Mouse (Mus musculus) liver, embryonic 14.5 days (tissue): ENCODE data around the gene Tmprss6. TPM values are rescaled to one million over a fixed set of nuclear protein-coding genes. Genes with fewer than 3 reads are reported as not detected.

Source experiments
- ATAC-seq: fragments of 200-750 bp; cut with Nextera tagmentation; 2 replicates; pipeline ENCODE4 v1.8.0; 2017; ENCODE audit warnings: moderate number of reproducible peaks, mild to moderate bottlenecking, moderate library complexity; ENCODE audit not compliant: insufficient read depth
- DNase-seq, 3 experiments: peaks; one replicate each; pipeline ENCODE4 v3.0.0-alpha.2; 2012 to 2013; ENCODE audit warnings: low read depth in 3 of 3, low spot score in 3 of 3
- H3K27ac ChIP-seq: fragments of 300-500 bp; sonication (generic); 2 replicates; pipeline ENCODE4 v1.5.1; 2014; ENCODE audit warnings: moderate library complexity, mild to moderate bottlenecking, control low read depth, inconsistent platforms
- H3K27me3 ChIP-seq: fragments of 300-500 bp; sonication (generic); 2 replicates; pipeline ENCODE4 v1.6.1; 2014; ENCODE audit warnings: mild to moderate bottlenecking, low read length, moderate library complexity; ENCODE audit not compliant: control insufficient read depth, insufficient read depth
- H3K36me3 ChIP-seq: fragments of 300-500 bp; sonication (generic); replicated peaks from 2 replicates; pipeline ENCODE4 v1.6.1; 2014; ENCODE audit warnings: low read depth; ENCODE audit not compliant: control insufficient read depth, insufficient read depth
- H3K4me1 ChIP-seq, 2 experiments: fragments of 200-500 bp in 1 of 2; fragments of 300-500 bp in 1 of 2; sonication (generic) in 1 of 2; replicated peaks; 2 replicates each; pipeline ENCODE4 v1.6.1; 2012 to 2014; ENCODE audit warnings: antibody characterized with exemption in 1 of 2, inconsistent platforms in 1 of 2, low read length in 1 of 2; ENCODE audit not compliant: control insufficient read depth in 2 of 2, insufficient read depth in 2 of 2
- H3K4me2 ChIP-seq: fragments of 300-500 bp; sonication (generic); 2 replicates; pipeline ENCODE4 v1.6.1; 2014; ENCODE audit warnings: low read depth, mild to moderate bottlenecking, control low read depth, moderate library complexity
- H3K4me3 ChIP-seq, 2 experiments: fragments of 200-500 bp in 1 of 2; fragments of 300-500 bp in 1 of 2; sonication (generic) in 1 of 2; 2 replicates each; pipeline ENCODE4 v1.5.1; 2012 to 2014; ENCODE audit warnings: low read depth in 2 of 2, low read length in 2 of 2, mild to moderate bottlenecking in 2 of 2, control low read depth in 1 of 2, inconsistent platforms in 1 of 2, moderate library complexity in 1 of 2; ENCODE audit not compliant: insufficient read depth in 1 of 2
- H3K9ac ChIP-seq: fragments of 300-500 bp; sonication (generic); replicated peaks from 2 replicates; pipeline ENCODE4 v1.6.1; 2014; ENCODE audit warnings: mild to moderate bottlenecking, control low read depth, moderate library complexity
- H3K9me3 ChIP-seq: fragments of 300-500 bp; sonication (generic); 2 replicates; pipeline ENCODE4 v1.6.1; 2016; ENCODE audit warnings: low read length, mixed read lengths; ENCODE audit not compliant: control insufficient read depth
- CTCF ChIP-seq: IDR thresholded peaks from 2 replicates; pipeline ENCODE4 v1.5.1; 2016; ENCODE audit warnings: antibody characterized with exemption, low read depth, control low read depth
- EP300 ChIP-seq: IDR thresholded peaks from 2 replicates; pipeline ENCODE4 v1.6.1; 2016; ENCODE audit warnings: antibody characterized with exemption, low read depth
- WGBS: fragments of 180-500 bp; shearing (Covaris S2); extraction: QIAGEN DNeasy Blood & Tissue Kit; methylation state at CpG from one replicate; pipeline ENCODE4 v1.1.7; 2014; ENCODE audit not compliant: insufficient replicate concordance; 5-methylcytosine and 5-hydroxymethylcytosine counted together
- polyA plus RNA-seq, 2 experiments: library from polyadenylated mRNA; depleted of rRNA in 1 of 2; stranded (reverse) in 1 of 2; unstranded in 1 of 2; fragments of >200 nt; fragmentation: Nextera tagmentation in 1 of 2; extraction: Ambion mirVana in 1 of 2; gene quantifications; 2 replicates each; pipeline versions ENCODE4 v1.2.1 to v1.2.3; 2012 to 2014

Gene Tmprss6
- polyA plus RNA-seq, 2 experiments, result 9.8 to 11.9 TPM

DNA sequence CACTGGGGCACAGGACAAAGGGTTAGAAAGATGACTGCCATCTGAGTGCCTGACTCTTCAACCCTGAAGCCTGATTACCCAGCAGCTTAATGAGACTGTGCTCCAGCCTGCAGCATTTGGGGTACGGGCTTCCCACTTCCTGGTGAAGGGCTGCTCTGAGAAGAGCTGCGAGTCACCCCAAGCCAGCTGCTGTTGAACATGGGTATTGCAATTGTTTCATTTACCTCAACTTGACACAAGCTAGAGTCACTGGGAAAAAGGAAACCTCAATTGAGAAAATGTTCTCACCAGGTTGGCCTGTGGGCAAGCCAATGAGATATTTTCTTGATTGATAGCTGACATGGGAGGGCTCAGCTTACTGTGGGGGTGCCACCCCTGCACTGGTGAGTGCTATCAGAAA lies 5.5 kb downstream of the Tmprss6 start:
- no peak overlapping the region for H3K4me3 ChIP-seq
- DNase-seq (no peak), ATAC-seq (no peak)
- H3K4me2 ChIP-seq, result no peak overlapping the region
- no peak for TF ChIP-seq EP300
- TF ChIP-seq CTCF, result no peak
- no peaks in the 10 kb centered on the region for H3K4me1 ChIP-seq
- H3K27me3 ChIP-seq, result no peaks in the 10 kb centered on the region
- no peak overlapping the region for H3K27ac ChIP-seq
- WGBS, result 32% methylated on average over 2 of the region's 2 CpGs
- no peaks in the 10 kb centered on the region for H3K9me3 ChIP-seq
- no peak overlapping the region for H3K9ac ChIP-seq
- no peaks in the 10 kb centered on the region for H3K36me3 ChIP-seq

DNA sequence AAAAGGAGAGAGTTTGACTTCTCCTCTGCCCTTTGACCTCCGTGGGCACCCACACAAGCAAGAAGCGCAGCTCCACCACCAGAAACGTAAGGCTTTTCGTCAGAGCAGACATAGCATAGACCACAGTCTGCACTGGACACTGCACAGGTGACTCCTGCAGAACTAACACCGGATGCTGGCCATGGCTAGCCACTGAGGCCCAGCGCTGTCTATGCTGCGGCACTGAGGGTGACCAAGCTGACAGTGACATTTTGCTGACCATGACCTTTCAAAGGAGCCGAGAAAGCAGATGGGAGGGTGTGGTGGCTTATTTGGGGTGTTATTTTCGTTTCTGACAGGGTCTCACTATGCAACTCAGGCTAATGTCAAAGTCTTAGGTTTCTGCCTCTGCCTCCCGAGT lies 11.2 kb downstream of the Tmprss6 start:
- H3K9me3 ChIP-seq, result no peaks in the 10 kb centered on the region
- 59% methylated on average over 10 of the region's 10 CpGs for WGBS
- no peak overlapping the region for H3K9ac ChIP-seq
- H3K36me3 ChIP-seq, result no peaks in the 10 kb centered on the region
- H3K4me1 ChIP-seq, result no peaks in the 10 kb centered on the region
- DNase-seq, result no peak
- H3K4me3 ChIP-seq, result no peak overlapping the region
- no peaks in the 10 kb centered on the region for H3K27me3 ChIP-seq
- ATAC-seq, result no peak
- TF ChIP-seq CTCF, result no peak
- no peak for TF ChIP-seq EP300
- no peak overlapping the region for H3K4me2 ChIP-seq
- H3K27ac ChIP-seq, result no peak overlapping the region

DNA sequence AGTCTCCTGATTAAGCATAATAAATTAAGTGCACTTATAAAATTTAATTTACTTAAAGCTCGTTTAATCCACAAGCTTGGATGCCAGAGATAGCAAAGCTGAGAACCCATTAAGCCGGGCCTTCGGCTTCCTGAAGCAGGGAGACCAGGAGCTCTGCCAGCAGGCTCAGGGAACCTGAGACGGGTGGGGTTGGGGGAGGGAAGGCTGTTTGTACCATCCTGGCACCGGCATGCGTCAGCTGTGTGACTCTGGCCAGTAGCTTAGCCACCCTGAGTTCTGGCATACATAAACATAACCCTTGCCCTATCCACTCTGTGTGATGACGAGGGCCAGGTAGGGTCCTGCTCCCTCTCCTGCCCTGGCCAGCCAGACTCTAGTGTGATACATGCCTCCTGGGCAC lies 12.4 kb downstream of the Tmprss6 start:
- Histone ChIP-seq H3K36me3 (no peaks in the 10 kb centered on the region), H3K9ac (no peak overlapping the region), H3K4me2 (no peak overlapping the region), H3K9me3 (no peaks in the 10 kb centered on the region), H3K4me1 (no peaks in the 10 kb centered on the region), H3K4me3 (no peak overlapping the region), H3K27me3 (no peaks in the 10 kb centered on the region), H3K27ac (no peak overlapping the region)
- 57% methylated on average over 7 of the region's 7 CpGs for WGBS
- no peak for ATAC-seq
- no peak for DNase-seq
- TF ChIP-seq CTCF, result no peak
- TF ChIP-seq EP300, result no peak

DNA sequence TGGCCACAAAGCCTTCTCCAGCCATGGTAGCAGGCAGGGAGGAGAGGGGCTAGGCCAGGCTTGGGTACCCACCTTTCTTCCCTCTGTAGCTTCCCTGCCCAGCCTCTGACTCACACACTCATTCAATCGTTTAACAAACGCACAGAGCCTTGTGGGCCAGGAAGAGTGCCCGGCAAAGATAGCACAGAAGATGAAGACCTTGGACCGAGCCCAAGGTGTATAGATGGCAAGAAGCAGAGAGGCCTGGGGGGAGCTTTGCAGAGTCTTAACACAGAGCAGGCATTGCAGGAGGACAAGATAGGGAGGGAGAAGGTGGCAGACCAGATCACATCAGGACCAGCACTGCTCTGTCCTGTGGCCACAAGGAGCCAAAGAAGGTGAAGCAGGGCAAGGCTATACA lies 13.3 kb downstream of the Tmprss6 start:
- no peak for DNase-seq
- no peak overlapping the region for H3K4me3 ChIP-seq
- no peak for TF ChIP-seq CTCF
- no peak for TF ChIP-seq EP300
- H3K9ac ChIP-seq, result no peak overlapping the region
- H3K4me1 ChIP-seq, result peaks cover 4 to 6% of the 10 kb centered on the region in 2 experiments
- no peaks in the 10 kb centered on the region for H3K27me3 ChIP-seq
- no peak for ATAC-seq
- H3K4me2 ChIP-seq, result no peak overlapping the region
- H3K9me3 ChIP-seq, result no peaks in the 10 kb centered on the region
- H3K27ac ChIP-seq, result no peak overlapping the region
- 31% methylated on average over 4 of the region's 4 CpGs for WGBS
- no peaks in the 10 kb centered on the region for H3K36me3 ChIP-seq

DNA sequence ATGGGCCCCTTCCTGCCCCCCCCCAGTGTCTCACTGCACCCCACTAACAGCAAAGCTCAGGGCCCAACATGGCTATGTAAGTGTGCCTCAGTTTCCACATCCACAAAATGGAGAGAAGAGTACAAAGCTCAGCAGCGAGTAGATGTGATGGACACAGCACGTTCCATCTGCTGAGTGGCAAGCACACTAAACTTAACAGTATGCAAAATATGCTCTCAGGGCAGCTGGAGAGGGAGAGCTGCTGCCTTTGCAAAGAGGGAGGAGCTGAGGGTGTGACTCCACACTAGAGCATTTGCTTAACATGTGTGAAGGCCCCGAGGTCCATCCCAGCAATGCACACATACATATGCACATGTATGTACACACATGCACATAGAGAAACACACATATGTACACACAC lies 15.5 kb downstream of the Tmprss6 start:
- Histone ChIP-seq H3K4me1 (peaks cover 15 to 23% of the 10 kb centered on the region in 2 experiments), H3K9ac (no peak overlapping the region), H3K4me3 (no peak overlapping the region), H3K27me3 (no peaks in the 10 kb centered on the region), H3K9me3 (no peaks in the 10 kb centered on the region), H3K36me3 (no peaks in the 10 kb centered on the region), H3K27ac (no peak overlapping the region), H3K4me2 (no peak overlapping the region)
- DNase-seq, result no peak
- ATAC-seq, result no peak
- TF ChIP-seq EP300 (no peak), CTCF (no peak)
- 70% methylated on average over 3 of the region's 3 CpGs for WGBS
